Mouse (Mus musculus) R1 (cell line): ENCODE measurements at regions not wholly inside any gene's neighbourhood (a gene's known extent, or its start where the extent isn't known, plus 50 kb on each side); places are given as distances from the start of the nearest gene placed in this dataset.

ENCODE experiments used
- DNase-seq: peaks from one replicate; pipeline ENCODE4 v3.0.0-alpha.2; 2018; ENCODE audit warnings: low read depth, low spot score

DNA sequence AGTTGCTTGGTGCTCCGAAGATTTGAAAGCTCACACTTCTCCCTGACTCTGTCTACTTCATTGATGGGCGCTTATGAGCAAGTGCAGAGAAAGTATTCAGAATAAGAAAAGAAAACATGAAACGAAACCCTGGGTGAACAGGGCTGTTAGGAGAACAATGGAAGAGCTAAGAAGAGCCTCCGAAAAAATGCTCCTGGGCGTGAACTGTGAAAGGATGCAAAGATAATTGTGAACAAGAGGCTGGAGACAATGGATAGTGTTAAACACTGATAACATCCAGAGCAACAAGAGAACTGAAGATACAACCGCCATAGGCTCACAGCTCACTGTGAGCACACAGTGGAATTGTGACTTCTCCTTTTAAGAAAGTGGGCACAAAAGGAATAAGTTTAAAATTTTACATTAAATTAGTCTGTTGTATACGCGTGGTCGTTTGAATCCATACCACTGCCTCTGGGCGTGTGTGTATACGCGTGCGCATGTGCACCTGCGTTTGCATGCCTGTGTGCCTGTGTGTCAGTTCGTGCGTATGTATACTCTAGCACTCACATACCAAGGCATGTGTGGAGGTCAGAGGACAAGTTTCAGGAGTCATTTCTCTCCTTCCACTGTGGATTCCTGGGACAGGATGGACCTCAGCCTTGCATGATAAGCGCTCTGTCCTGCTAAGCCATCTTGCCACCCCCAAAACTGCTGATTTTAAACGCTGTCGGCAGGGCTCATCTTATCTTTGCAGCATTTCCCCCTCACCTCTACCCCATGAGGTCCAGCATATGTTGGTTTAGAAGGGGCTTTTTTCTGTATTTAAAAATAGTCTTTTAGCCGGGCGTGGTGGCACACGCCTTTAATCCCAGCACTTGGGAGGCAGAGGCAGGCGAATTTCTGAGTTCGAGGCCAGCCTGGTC is 113.0 kb upstream of the 1700016C15Rik start:
- peak; percentile 57 for DNase-seq

DNA sequence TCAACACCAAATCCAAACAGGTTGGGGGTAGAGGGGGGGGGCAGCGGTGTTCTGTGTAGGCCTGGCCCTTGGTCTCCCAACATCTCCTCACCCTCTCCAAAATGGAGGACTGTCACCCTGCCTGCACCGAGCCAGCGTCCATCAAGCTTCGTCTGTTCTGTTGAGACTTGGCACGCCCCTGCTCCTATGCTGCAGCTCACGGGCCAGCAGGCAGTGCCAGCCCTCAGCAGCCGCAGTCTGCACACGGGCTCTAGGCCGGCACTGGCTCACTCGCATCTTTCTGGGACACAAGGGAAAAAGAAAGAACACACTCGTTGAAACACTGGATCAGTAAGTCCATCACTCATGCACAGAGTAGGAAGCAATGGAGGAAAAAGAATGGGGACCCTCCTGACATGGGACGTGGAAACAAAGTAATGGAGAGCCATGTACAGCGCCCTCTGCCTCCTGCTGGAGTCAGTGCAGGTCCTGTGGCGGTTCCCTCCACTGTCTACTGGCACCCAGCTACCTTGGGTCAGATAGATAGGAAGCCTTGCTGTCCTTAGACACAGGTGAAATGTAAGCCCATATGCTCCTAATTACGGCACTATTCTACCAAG is 109.0 kb upstream of the 1700016C15Rik start:
- peak; percentile 43 for DNase-seq

DNA sequence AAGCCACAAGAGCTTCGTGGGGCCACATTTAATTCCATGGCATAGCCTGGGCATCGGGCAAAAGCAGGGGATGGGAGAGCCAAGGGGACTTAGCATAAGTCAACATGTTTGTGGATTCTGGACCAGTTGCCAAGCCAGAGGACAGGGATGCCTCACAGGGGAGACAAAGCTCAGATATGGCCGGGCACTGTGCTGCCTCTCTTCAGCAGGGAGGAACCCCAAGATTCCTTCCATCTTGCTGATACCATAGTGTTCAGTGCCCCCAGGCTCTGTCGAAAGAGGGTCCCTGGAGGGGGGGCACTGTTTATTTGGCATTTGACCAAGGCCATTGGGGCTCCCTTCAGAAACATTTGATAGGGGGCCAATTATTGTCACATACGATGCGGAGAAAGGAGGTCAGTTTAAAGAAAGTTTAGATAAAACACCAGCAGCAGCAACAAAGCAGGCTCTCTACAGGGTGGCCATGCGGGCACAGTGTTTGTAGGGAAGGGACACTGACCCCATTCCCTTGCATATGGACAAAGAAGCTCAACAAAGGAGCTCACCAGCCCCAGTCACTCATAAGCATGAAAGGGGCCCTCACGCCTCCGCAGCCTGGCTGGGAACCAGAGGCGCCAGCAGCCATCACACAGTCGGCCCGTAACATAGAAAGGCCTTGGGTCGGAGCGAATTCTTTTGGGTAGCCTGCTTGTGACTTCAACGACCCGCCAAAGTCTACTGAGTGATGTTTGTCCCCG is 107.6 kb upstream of the 1700016C15Rik start:
- no peak for DNase-seq

DNA sequence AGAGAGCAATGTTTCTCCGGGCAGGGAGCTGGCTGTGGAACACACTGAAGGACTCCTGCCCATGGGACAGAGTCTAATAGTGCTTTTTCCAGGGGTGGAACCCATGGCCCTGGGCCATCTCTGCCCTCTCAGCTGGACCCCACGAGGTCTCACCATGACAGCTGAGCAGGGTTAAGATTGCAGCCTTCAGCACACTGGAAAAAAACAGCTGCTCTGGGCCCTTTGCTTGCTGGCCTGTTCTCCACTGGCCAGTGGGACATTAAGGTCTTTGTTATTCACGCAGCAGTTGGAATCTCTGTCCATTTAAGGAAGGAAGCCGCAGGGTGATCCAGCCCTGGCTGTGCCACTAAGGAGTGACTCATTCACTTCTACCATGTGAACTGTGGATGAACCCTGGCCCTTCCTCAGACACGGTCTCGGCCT is 106.3 kb upstream of the 1700016C15Rik start:
- DNase-seq = peak; percentile 18

DNA sequence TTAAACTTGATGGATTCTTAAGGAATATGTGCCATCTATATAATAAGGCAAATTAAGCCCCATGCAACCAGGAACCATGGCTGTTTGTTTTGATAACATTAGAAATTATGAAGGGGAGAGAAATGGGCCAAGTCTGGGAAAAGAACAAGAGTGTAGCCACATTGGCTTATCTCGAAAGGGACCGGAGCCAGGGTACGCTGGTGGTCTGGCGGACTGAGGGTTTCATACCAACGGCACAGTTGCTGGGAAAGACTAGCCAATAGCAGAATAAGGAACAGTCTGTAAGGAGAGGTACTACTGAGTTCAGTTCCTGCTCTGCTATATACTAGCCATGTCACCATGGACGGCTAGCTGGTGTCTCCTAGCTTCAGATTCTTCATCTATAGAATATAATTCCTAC is 105.9 kb upstream of the 1700016C15Rik start:
- no peak for DNase-seq

DNA sequence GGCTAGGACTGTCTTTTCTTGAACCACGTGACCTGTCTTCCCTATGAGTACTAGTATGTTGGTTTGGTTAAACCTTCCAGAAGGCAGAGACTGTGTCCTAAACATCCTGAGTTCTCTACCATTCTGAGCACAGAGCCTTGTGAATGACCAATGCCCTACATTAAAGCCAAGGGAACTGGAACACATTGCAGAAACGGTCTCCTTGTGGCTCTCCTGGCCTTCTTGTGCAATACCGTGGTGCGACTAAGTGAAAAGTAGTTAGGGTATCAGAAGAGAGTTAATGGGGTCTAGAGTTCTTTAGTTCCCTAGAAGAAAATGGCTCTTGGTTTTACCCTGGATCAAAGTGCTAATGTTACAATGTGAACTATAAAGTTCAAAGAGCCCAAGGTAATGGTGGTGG is 101.8 kb upstream of the 1700016C15Rik start:
- DNase-seq = no peak

DNA sequence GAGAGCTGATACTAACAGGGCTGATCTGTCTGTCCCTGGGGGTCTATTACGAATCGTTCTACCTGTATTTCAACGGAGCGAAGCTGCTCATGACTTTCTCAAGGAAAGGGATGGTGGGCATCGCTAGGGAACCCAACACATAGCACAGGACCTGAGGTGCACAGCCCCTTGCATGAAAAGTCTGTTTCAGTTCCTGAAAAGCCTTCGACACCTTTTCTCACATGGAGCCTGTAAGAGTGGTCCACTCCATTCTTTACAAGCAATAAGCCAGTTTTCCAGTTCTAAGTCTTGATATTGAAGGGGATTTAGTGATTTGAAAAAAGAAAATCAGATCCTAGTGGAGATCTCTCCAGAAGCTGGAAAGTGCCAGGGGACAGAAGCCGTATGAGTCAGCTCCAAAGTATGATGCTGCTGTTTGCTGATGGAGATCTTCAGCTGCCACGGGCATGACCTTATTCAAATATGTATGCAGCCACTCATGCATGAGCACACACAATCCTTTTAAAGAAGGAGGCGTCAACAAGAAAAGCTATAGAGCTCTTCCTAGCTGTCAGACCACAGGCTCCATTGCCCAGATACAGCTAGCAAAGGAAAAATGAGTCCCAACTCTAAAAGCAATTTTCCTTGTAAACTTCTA is 95.5 kb upstream of the 1700016C15Rik start:
- DNase-seq = no peak

DNA sequence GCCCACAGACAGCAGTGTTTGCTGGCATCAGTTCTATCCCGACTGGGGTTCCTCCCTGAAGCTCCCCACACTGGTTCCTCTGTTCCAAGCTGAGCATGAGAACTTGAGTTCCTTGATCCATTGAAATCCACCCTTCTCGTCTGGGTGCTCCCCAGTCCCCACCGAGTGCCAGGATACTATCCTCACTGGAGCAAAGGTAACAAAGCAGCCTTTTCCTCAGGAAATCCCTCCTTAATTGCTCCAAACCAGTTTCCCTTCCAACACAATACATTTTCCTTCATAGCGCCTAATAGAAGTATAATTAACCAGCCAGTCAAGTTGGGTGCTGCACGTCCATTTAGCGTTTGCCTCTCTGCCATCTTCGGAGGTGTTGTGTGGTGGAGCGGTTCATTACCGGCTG is 92.6 kb upstream of the 1700016C15Rik start:
- no peak for DNase-seq

DNA sequence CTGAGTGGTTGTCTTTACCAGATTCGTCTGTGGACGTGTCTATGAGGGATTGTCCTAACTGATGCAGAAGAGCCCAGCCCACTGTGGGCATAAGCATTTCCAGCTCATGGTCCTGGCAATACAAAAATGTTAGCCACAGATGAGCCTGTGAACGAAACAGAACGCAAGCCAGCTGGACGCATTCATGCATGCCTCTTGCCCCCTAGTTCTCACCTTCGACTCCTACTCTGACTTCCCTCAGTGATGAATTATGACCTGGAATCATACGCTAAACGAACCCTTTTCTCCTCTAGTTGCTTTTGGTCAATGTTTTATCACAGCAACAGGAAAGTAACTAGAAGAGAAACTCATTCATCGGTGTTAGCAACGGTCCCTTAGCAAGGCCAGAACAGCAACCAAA is 91.2 kb upstream of the 1700016C15Rik start:
- DNase-seq = no peak

DNA sequence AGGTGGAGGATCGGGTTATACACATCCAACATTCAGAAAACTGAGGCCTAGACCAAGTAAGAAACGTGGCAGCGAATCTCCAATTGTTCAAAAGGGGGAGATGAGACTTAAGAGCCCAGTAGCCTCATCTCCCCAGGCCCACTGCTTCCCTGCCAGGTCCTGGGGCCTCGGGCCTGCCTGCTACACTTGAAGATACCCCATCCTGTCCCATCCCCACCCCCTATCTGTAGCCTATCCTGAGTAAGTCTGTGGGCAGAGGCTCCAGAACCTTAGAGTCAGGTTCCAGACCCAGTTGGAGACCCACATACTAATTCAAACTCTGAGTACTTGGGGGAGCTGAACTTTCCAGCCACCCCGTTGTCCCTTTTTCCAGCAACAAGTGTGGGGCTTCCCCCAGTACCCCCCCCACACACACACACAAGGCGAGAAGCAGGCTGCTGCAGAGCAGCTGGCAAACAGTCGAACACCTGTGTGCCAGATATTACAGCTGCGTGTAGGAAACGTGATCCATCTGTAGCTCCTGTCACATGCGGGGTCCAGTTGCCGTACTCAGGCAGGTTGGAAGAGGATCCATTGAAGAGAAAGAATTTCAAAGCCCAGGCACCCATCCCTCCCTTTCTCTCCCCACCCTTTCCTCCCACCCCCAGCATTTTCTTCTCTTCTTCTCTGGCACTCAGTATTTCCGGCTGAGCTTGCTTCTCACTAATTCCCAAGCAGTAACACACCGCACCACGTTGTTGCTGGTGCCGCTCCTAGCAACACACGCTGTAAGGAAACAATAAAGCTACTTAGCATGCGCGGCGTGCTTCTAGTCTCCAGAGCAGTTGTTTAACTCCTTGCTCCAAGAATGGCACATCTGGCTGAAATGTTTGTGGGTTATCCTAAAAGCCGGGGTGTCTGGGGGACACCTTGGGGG is 89.4 kb upstream of the 1700016C15Rik start:
- peak; percentile 73 for DNase-seq

DNA sequence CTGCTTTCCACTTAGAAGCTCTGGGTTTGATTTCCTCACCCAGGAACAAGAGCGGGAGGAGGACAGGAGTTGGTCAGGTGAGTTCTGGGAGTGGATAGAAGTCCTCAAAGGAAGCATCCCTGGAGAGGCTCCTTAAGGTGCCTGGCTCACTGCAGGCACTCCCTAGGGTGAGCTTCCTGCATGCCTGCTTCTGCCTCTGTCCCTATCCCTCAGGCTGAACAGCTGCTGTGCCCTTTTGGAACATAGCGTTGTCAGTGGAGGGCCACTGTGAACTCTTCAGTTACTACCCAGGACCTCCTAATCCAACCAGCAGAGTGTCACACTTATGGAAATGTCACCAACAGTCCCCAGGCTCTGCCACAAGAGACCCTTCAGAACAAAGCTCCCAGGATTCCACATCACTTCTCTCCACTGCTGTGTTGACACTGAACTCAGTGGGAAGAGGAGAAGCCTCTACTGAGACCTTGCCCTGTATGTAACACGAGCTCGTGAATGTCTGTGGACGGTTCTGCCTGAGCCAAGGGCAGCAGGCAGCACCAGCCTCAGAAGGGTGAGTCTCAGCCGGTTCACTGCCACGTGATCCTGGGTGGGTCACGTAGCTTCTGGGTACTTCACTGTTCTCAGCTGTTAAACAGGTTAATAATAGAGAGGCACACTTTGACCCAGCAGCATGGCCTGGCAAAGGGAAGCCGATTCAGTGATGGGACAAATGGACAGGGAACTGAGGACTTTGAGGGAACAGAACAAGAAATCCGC is 86.7 kb upstream of the 1700016C15Rik start:
- no peak for DNase-seq

DNA sequence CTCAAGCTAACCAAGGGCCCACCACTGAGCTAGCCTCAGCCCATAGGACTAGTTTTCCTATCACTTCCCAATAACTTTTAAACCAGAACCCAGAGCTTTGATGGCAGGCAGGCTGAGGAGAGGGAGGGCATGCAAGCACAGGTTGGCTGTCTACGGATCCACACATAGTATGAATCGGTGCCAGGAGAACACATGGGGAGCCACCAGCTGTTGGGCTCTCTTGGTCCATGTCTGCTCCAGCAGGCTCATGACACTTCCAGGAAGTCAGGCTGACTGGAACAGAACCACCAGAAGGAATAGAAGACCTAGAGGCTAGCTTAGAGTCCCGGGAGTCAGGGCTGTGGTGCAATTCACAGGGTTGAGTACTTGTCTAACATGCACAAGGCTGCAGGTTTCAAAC is 86.0 kb upstream of the 1700016C15Rik start:
- no peak for DNase-seq

DNA sequence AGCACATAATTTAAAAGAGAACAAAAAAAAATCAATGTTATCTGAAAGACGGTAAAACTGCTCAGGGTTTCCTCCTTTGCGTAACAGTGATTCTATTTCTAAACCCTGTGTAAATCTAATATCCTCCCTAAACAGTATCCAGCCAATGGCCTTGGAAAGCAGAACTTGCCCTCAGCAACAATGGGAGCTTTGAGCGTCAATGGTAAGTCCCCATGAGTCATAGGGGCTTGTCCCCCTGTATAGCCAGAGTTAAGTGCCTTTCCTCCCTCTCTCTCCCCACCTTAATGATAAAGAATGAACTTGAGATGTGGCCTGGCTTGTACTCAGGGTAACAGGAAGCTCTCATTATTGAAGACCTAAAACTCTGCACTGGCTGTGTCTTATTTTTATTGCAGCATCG is 85.4 kb upstream of the 1700016C15Rik start:
- no peak for DNase-seq

DNA sequence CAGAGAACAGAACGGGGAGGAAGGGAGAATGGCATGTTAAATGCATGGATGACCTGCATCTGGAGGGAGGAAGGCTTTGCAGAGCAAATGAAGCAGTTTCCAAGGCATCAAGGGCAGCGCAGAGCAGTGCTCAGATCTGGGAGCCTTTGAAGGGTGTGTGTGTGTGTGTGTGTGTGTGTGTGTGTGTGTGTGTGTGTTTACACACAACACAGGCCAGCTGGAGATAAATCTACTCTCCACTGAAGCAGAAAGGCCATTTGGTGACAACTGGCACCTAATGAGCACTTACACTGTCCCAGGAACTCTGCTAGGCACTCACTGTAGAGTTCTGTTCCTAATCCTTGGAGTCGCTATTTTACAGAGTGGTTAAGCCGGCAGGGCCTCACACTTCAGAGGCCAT is 84.3 kb upstream of the 1700016C15Rik start:
- DNase-seq = no peak

DNA sequence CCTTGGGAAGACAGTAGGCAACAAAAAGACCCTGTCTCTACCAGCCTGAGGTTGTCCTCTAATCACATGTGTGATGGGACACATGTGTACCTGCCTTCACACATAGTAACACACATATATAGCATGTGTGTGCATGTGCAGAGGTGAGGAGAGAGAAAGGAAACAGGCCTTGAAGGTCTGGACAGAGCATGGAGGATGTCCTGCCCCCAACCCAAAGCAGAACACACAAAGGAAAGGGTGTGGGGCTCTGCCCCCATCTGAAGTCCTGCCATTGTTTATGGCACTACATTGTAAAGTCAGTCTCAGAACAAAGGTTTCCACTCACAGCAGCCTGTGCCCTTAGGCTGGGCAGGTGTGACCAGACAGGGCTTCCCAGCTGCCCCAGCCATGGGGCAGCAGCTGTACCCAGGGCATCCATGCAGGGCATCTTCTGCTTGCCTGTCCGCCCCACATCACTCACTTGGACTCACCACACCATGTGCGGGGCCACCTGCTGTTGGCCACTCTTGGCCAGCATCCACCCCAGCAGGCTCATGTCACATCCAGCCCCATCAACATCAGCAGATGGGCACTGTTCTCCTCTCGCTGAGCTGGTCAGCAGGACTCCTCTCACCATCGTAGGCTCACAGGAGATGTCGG is 83.6 kb upstream of the 1700016C15Rik start:
- no peak for DNase-seq

DNA sequence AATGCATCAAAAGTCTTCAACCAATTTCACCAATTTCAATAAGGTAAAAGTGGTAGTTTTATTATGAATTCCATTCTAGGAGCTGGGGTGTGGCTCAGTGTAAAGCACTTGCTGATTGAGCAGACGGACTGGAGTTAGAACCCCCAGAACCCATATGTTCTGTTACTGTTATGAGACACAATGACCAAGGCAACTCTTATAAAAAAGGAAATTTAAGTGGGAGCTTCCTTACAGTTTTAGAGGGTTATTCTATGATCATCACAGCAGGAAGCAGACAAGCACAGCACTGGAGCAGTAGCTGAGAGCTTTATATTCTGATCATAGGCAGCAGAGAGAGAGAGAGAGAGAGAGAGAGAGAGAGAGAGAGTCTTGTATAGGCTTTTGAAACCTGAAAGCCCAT is 81.7 kb upstream of the 1700016C15Rik start:
- DNase-seq = no peak

DNA sequence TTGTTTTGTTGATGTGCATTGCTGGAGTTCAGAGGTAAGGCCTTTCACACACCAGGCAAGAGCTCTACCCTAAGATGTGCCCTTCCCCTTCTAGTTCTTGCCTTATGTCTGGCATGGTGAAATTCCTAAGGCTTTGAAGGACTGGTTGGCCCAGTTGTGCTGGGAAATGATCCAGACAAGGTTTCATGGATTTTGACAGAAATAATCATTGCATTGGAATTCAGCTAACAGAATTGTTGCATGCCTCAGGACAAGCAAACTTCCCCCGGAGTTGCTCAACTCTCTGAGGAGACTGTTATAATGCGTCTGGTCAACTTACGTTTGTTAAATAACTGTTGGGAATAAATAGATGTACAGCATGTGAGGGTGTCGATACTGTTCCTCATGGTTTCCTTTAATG is 80.6 kb upstream of the 1700016C15Rik start:
- DNase-seq = no peak

DNA sequence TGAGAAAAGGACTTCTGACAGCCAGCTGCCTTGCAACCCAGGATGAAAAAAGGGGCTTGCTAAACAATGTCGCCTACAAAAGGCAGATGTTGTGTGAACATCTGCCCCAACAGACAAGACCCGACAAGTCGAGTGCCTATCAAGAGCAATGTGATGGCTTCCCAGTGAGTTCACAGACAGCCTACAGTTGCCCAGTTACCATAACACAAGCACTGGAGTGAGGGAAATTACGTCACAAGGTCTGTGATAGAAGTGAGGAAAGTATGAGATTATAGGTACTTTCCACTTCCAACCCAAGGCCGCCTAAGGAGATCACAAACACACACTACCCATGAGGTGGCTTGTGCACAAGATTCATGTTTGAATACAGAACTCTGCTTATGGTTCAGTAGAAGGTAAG is 78.4 kb upstream of the 1700016C15Rik start:
- DNase-seq = no peak

DNA sequence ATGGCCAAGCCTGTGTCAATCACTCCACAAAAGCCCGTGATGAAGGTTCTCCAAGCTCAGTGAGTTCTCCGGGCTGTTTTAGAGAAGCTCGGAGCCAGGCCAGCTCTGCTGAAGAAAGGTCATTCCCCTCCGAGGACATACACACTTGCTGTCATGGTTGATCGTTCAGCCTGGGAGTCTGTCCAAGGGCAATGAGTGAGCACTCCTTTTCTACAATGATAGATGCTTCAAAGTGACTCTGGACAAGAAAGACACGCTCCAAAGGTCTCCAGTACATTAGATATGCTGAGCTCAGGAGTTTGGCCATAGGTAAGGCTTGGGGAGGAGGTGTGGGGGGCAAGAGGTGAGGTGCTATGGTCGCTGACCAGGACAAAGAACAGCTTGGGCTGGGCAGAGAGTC is 66.5 kb upstream of the 1700016C15Rik start:
- DNase-seq = no peak
